Mouse (Mus musculus): ENCODE data around the gene Pcbp2.

Gene Pcbp2

GRCm38 (mm10) chr15:102463666-102464065, 6.7 kb upstream of the Pcbp2 start:
- peak; percentile 38 for DNase-seq (ENCODE audit: low read depth, low spot score)

GRCm38 (mm10) chr15:102468675-102469370, 1.5 kb upstream of the Pcbp2 start:
- DNase-seq (ENCODE audit: low read depth, low spot score) = no peak

GRCm38 (mm10) chr15:102470605-102471294, 411 bp downstream of the Pcbp2 start:
- DNase-seq (ENCODE audit: low read depth, low spot score) = peak; percentile 83

- DNase-seq (ENCODE audit: low read depth, low spot score) = no peak
These were observed 931 bp downstream of the Pcbp2 start for GRCm38 (mm10) chr15:102471295-102471645.

- DNase-seq (ENCODE audit: low read depth, low spot score) = no peak
These were observed 1.4 kb downstream of the Pcbp2 start for GRCm38 (mm10) chr15:102471727-102472126.

- no peak for DNase-seq (ENCODE audit: low read depth, low spot score)
These were observed 2.9 kb downstream of the Pcbp2 start for GRCm38 (mm10) chr15:102473246-102473645.

GRCm38 (mm10) chr15:102474520-102474919, 4.2 kb downstream of the Pcbp2 start:
- no peak for DNase-seq (ENCODE audit: low read depth, low spot score)

GRCm38 (mm10) chr15:102483136-102483535, 12.8 kb downstream of the Pcbp2 start:
- no peak for DNase-seq (ENCODE audit: low read depth, low spot score)

GRCm38 (mm10) chr15:102485853-102486252, 15.5 kb downstream of the Pcbp2 start:
- DNase-seq (ENCODE audit: low read depth, low spot score) = no peak

GRCm38 (mm10) chr15:102487664-102488063, 17.3 kb downstream of the Pcbp2 start:
- DNase-seq (ENCODE audit: low read depth, low spot score) = no peak

GRCm38 (mm10) chr15:102498322-102498721, 28.0 kb downstream of the Pcbp2 start:
- DNase-seq (ENCODE audit: low read depth, low spot score) = no peak

- no peak for DNase-seq (ENCODE audit: low read depth, low spot score)
These were observed 29.0 kb downstream of the Pcbp2 start for GRCm38 (mm10) chr15:102499370-102499769.

- no peak for DNase-seq (ENCODE audit: low read depth, low spot score)
These were observed 29.5 kb downstream of the Pcbp2 start for GRCm38 (mm10) chr15:102499851-102500250.

GRCm38 (mm10) chr15:102500479-102500878, 30.1 kb downstream of the Pcbp2 start:
- DNase-seq (ENCODE audit: low read depth, low spot score) = no peak

GRCm38 (mm10) chr15:102501084-102501814, 30.9 kb downstream of the Pcbp2 start:
- DNase-seq (ENCODE audit: low read depth, low spot score) = no peak

GRCm38 (mm10) chr15:102502254-102502840, 32.0 kb downstream of the Pcbp2 start:
- DNase-seq (ENCODE audit: low read depth, low spot score) = no peak

- no peak for DNase-seq (ENCODE audit: low read depth, low spot score)
These were observed 33.1 kb downstream of the Pcbp2 start, which contains the start of gene Gm10337 for GRCm38 (mm10) chr15:102503447-102503846. TSS of gene Gm10337 (plus strand) at chr15:102503722.

GRCm38 (mm10) chr15:102503924-102504782, 33.8 kb downstream of the Pcbp2 start:
- DNase-seq (ENCODE audit: low read depth, low spot score) = no peak

GRCm38 (mm10) chr15:102505073-102505769, 34.9 kb downstream of the Pcbp2 start:
- DNase-seq (ENCODE audit: low read depth, low spot score) = no peak

- DNase-seq (ENCODE audit: low read depth, low spot score) = no peak
These were observed 35.6 kb downstream of the Pcbp2 start for GRCm38 (mm10) chr15:102505770-102506463.
